Mouse (Mus musculus): ENCODE measurements around the gene H2-Q7.
"Not testable (repeated sequence)": the region's sequence is repeated elsewhere in the genome, so short reads cannot be mapped to it uniquely, and the experiment has no call there.

Gene H2-Q7

GRCm38 (mm10) chr17:35438885-35439284 is at the start of gene H2-Q7:
Gene H2-Q7 (plus strand): TSS chr17:35439155.
- peak; percentile 73 for DNase-seq (ENCODE audit: low read depth, low spot score)

- DNase-seq (ENCODE audit: low read depth, low spot score): peak; percentile 67
These were observed 49.2 kb upstream of the H2-Q7 start for GRCm38 (mm10) chr17:35389796-35390195.

- DNase-seq (ENCODE audit: low read depth, low spot score): not testable (repeated sequence)
These were observed 46.3 kb upstream of the H2-Q7 start for GRCm38 (mm10) chr17:35392671-35393070.

- DNase-seq (ENCODE audit: low read depth, low spot score): peak; percentile 30
These were observed 44.8 kb upstream of the H2-Q7 start for GRCm38 (mm10) chr17:35393864-35394800.

- not testable (repeated sequence) for DNase-seq (ENCODE audit: low read depth, low spot score)
These were observed 42.0 kb upstream of the H2-Q7 start for GRCm38 (mm10) chr17:35396956-35397355.

- not testable (repeated sequence) for DNase-seq (ENCODE audit: low read depth, low spot score)
These were observed 25.9 kb upstream of the H2-Q7 start for GRCm38 (mm10) chr17:35413057-35413456.

GRCm38 (mm10) chr17:35415273-35416129 is 23.5 kb upstream of the H2-Q7 start:
- not testable (repeated sequence) for DNase-seq (ENCODE audit: low read depth, low spot score)

- no peak for DNase-seq (ENCODE audit: low read depth, low spot score)
These were observed 20.2 kb upstream of the H2-Q7 start for GRCm38 (mm10) chr17:35418772-35419171.

GRCm38 (mm10) chr17:35419564-35419963 is 19.4 kb upstream of the H2-Q7 start:
- not testable (repeated sequence) for DNase-seq (ENCODE audit: low read depth, low spot score)

- peak; percentile 77 for DNase-seq (ENCODE audit: low read depth, low spot score)
These were observed 18.6 kb upstream of the H2-Q7 start for GRCm38 (mm10) chr17:35420206-35420810.

- DNase-seq (ENCODE audit: low read depth, low spot score): not testable (repeated sequence)
These were observed 17.6 kb upstream of the H2-Q7 start for GRCm38 (mm10) chr17:35421331-35421730.

- not testable (repeated sequence) for DNase-seq (ENCODE audit: low read depth, low spot score)
These were observed 16.6 kb upstream of the H2-Q7 start for GRCm38 (mm10) chr17:35422360-35422759.

GRCm38 (mm10) chr17:35423131-35423810 is 15.7 kb upstream of the H2-Q7 start:
- not testable (repeated sequence) for DNase-seq (ENCODE audit: low read depth, low spot score)

- not testable (repeated sequence) for DNase-seq (ENCODE audit: low read depth, low spot score)
These were observed 14.8 kb upstream of the H2-Q7 start for GRCm38 (mm10) chr17:35424106-35424505.

GRCm38 (mm10) chr17:35424624-35425416 is 14.1 kb upstream of the H2-Q7 start, which contains the start of gene H2-Q6:
Gene H2-Q6 (plus strand): TSS chr17:35424850.
- DNase-seq (ENCODE audit: low read depth, low spot score): peak; percentile 77

- peak; percentile 74 for DNase-seq (ENCODE audit: low read depth, low spot score)
These were observed 13.5 kb upstream of the H2-Q7 start for GRCm38 (mm10) chr17:35425474-35425873.

- DNase-seq (ENCODE audit: low read depth, low spot score): not testable (repeated sequence)
These were observed 10.1 kb upstream of the H2-Q7 start for GRCm38 (mm10) chr17:35428883-35429282.

- DNase-seq (ENCODE audit: low read depth, low spot score): not testable (repeated sequence)
These were observed 8.3 kb upstream of the H2-Q7 start for GRCm38 (mm10) chr17:35430671-35431070.

GRCm38 (mm10) chr17:35432167-35432566 is 6.8 kb upstream of the H2-Q7 start:
- DNase-seq (ENCODE audit: low read depth, low spot score): not testable (repeated sequence)

GRCm38 (mm10) chr17:35434836-35435235 is 4.1 kb upstream of the H2-Q7 start:
- peak; percentile 87 for DNase-seq (ENCODE audit: low read depth, low spot score)
